Mouse (Mus musculus): ENCODE measurements at regions not wholly inside any gene's neighbourhood (a gene's known extent, or its start where the extent isn't known, plus 50 kb on each side); places are given as distances from the start of the nearest gene placed in this dataset.

DNA sequence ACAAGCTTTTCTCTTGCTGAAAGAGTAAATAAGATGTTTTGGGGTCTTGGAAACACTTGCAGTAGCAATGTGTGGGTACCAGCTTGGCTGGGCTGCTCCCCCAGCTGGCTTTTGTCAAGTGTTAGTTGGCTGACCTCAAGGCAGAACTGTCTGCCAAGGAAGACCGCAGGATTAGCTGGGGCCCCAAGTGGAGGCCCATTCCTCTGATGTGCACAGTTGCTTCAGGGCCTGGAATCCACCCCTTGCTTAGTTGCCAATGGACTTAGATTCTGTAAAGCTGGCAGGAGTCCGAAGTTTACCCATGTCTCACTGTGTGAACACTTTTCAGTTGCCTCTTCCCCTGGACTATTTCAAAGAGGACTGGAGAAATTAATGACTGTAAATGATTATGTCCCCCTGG, 57.8 kb upstream of the Rmdn2 start:
- TF ChIP-seq ZNF384 (IDR thresholded peaks at IDR 0.05; ENCODE audit: low read depth, low read length) (no peak), HCFC1 (IDR thresholded peaks at IDR 0.05; ENCODE audit: borderline replicate concordance, insufficient read depth, low read length) (no peak), ZC3H11A (IDR thresholded peaks at IDR 0.05; ENCODE audit: borderline replicate concordance, low read depth, low read length) (no peak), CHD2 (IDR thresholded peaks at IDR 0.05; ENCODE audit: low read depth, low read length) (no peak), MAFK (IDR thresholded peaks at IDR 0.05; ENCODE audit: insufficient read depth, low read depth, low read length) (no peak)

Data from ES-E14 (cell line).